Mouse (Mus musculus) 416B (cell line): Measurements from ENCODE around the gene Zfhx3.

Experiments used
- DNase-seq: peaks from one replicate; pipeline ENCODE4 v3.0.0; 2011; ENCODE audit warnings: low read depth

Gene Zfhx3

GRCm38 (mm10) chr8:108594361-108595060, 652.1 kb downstream of the Zfhx3 start:
- DNase-seq = no peak

GRCm38 (mm10) chr8:108595061-108595419, 652.6 kb downstream of the Zfhx3 start:
- DNase-seq = no peak

- no peak for DNase-seq
These were observed 653.5 kb downstream of the Zfhx3 start for GRCm38 (mm10) chr8:108595721-108596495.

- no peak for DNase-seq
These were observed 656.6 kb downstream of the Zfhx3 start for GRCm38 (mm10) chr8:108599003-108599402.

GRCm38 (mm10) chr8:108599558-108599957, 657.1 kb downstream of the Zfhx3 start:
- peak; percentile 63 for DNase-seq

- DNase-seq = no peak
These were observed 666.2 kb downstream of the Zfhx3 start for GRCm38 (mm10) chr8:108608678-108609077.

- DNase-seq = no peak
These were observed 666.7 kb downstream of the Zfhx3 start for GRCm38 (mm10) chr8:108609114-108609513.

GRCm38 (mm10) chr8:108611141-108611674, 668.8 kb downstream of the Zfhx3 start:
- DNase-seq = no peak

GRCm38 (mm10) chr8:108611792-108612413, 669.5 kb downstream of the Zfhx3 start:
- peak; percentile 71 for DNase-seq

GRCm38 (mm10) chr8:108612815-108613214, 670.4 kb downstream of the Zfhx3 start:
- DNase-seq = no peak

GRCm38 (mm10) chr8:108613280-108613679, 670.8 kb downstream of the Zfhx3 start:
- no peak for DNase-seq

- no peak for DNase-seq
These were observed 678.9 kb downstream of the Zfhx3 start for GRCm38 (mm10) chr8:108621296-108621695.

GRCm38 (mm10) chr8:108623660-108624059, 681.2 kb downstream of the Zfhx3 start:
- no peak for DNase-seq

- no peak for DNase-seq
These were observed 683.2 kb downstream of the Zfhx3 start for GRCm38 (mm10) chr8:108625571-108626120.

- DNase-seq = no peak
These were observed 688.6 kb downstream of the Zfhx3 start for GRCm38 (mm10) chr8:108631069-108631468.

- DNase-seq = peak; percentile 8
These were observed 691.8 kb downstream of the Zfhx3 start for GRCm38 (mm10) chr8:108634282-108634681.

- DNase-seq = peak; percentile 17
These were observed 695.4 kb downstream of the Zfhx3 start for GRCm38 (mm10) chr8:108637887-108638286.

GRCm38 (mm10) chr8:108645660-108646059, 703.2 kb downstream of the Zfhx3 start:
- DNase-seq = no peak

- DNase-seq = no peak
These were observed 705.1 kb downstream of the Zfhx3 start for GRCm38 (mm10) chr8:108647556-108647955.

GRCm38 (mm10) chr8:108648993-108649392, 706.5 kb downstream of the Zfhx3 start:
- DNase-seq = no peak

- DNase-seq = no peak
These were observed 708.4 kb downstream of the Zfhx3 start for GRCm38 (mm10) chr8:108650837-108651236.

GRCm38 (mm10) chr8:108661486-108662093, 719.1 kb downstream of the Zfhx3 start:
- DNase-seq = no peak
